Mouse (Mus musculus): ENCODE measurements around the gene Cyp1a2.

DNA sequence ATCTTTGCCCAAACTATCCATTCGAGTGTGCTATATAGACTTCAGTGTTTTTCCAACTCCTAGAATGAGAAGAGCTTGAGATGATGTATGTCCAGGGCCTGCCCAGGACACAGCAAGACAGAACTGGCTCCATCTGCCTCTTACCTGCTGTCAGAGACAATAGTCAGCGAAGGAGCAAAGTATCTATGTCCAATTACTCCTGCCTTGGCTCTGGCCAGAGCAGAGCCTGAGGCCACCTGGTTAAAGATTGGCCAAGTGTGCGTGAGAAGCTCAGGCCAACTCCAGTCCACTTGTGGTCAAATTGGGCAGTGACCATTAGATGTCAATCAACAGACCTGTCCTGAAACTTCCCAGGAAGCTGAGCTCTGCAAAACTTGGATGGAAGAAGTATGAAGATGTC, 13.9 kb downstream of the Cyp1a2 start:
- TF ChIP-seq CTCF (conservative IDR thresholded peaks at IDR 0.05 in 1 of 2, IDR thresholded peaks at IDR 0.05 in 1 of 2; ENCODE audit: low read depth in 2 of 2, low read length in 2 of 2) (no peak), MAX (IDR thresholded peaks at IDR 0.05; ENCODE audit: low read length) (no peak), POLR2A (IDR thresholded peaks at IDR 0.05; ENCODE audit: low read depth, low read length) (no peak), NELFE (IDR thresholded peaks at IDR 0.05; ENCODE audit: low read depth, low read length) (no peak), CHD1 (IDR thresholded peaks at IDR 0.05; ENCODE audit: low read depth, low read length) (no peak)

All from CH12.LX (cell line).